Mouse (Mus musculus): ENCODE measurements around the gene Dnajc11. TPM values are rescaled to one million over a fixed set of nuclear protein-coding genes. Genes with fewer than 3 reads are reported as not detected.

The Dnajc11 gene
- polyA plus RNA-seq, 1 experiment from 2014 or later, result 113 TPM

GRCm38 (mm10) chr4:152021568-152022097 lies 88.1 kb downstream of the Dnajc11 start:
- H3K27ac ChIP-seq (replicated peaks), result no peak overlapping the region
- peaks cover 22% of the 10 kb centered on the region for H3K4me1 ChIP-seq
- H3K4me3 ChIP-seq, result no peak overlapping the region; the same call in 1 of the 2 replicates
- 76% methylated on average over 12 of the region's 12 CpGs for WGBS
- peaks cover 96% of the 10 kb centered on the region for H3K36me3 ChIP-seq (replicated peaks)
- no peaks in the 10 kb centered on the region for H3K9me3 ChIP-seq
- no peaks in the 10 kb centered on the region for H3K27me3 ChIP-seq (replicated peaks; ENCODE audit: low read depth, poor library complexity, severe bottlenecking)
- no peak for DNase-seq (ENCODE audit: low spot score)

GRCm38 (mm10) chr4:152022506-152022905 lies 89.0 kb downstream of the Dnajc11 start:
- no peak for DNase-seq (ENCODE audit: low spot score)
- 89% methylated on average over 8 of the region's 8 CpGs for WGBS
- no peak overlapping the region for H3K4me3 ChIP-seq
- no peak overlapping the region for H3K27ac ChIP-seq (replicated peaks)
- peaks cover 30% of the 10 kb centered on the region for H3K4me1 ChIP-seq
- no peaks in the 10 kb centered on the region for H3K9me3 ChIP-seq
- H3K36me3 ChIP-seq (replicated peaks), result peaks cover 88% of the 10 kb centered on the region
- H3K27me3 ChIP-seq (replicated peaks; ENCODE audit: low read depth, poor library complexity, severe bottlenecking), result no peaks in the 10 kb centered on the region

- peaks cover 44% of the 10 kb centered on the region for H3K4me1 ChIP-seq
- 0 out of 2 replicates have a peak, but pooled peaks cover 6% of the 10 kb centered on the region for H3K27me3 ChIP-seq (replicated peaks; ENCODE audit: low read depth, poor library complexity, severe bottlenecking)
- no peak for DNase-seq (ENCODE audit: low spot score)
- peaks cover 68% of the 10 kb centered on the region for H3K36me3 ChIP-seq (replicated peaks)
- no peak overlapping the region for H3K4me3 ChIP-seq
- WGBS, result 94% methylated on average over 11 of the region's 11 CpGs
- H3K9me3 ChIP-seq, result no peaks in the 10 kb centered on the region
- no peak overlapping the region for H3K27ac ChIP-seq (replicated peaks)
Measured at GRCm38 (mm10) chr4:152024525-152024924, 91.0 kb downstream of the Dnajc11 start.

- Histone ChIP-seq H3K9me3 (no peaks in the 10 kb centered on the region), H3K4me3 (peak overlapping the region; percentile 85), H3K36me3 (replicated peaks) (peaks cover 44% of the 10 kb centered on the region), H3K4me1 (peaks cover 58% of the 10 kb centered on the region), H3K27ac (replicated peaks) (peak overlapping the region; percentile 88), H3K27me3 (replicated peaks; ENCODE audit: low read depth, poor library complexity, severe bottlenecking) (peaks cover 9% of the 10 kb centered on the region)
- WGBS, result 2% methylated on average over 41 of the region's 41 CpGs
- DNase-seq (ENCODE audit: low spot score), result no peak
Measured at GRCm38 (mm10) chr4:152026751-152027508, 93.4 kb downstream of the Dnajc11 start.

- peak; percentile 96 for DNase-seq (ENCODE audit: low spot score)
- H3K4me1 ChIP-seq, result peaks cover 64% of the 10 kb centered on the region
- H3K27me3 ChIP-seq (replicated peaks; ENCODE audit: low read depth, poor library complexity, severe bottlenecking), result peaks cover 15% of the 10 kb centered on the region
- H3K9me3 ChIP-seq, result no peaks in the 10 kb centered on the region
- peaks cover 38% of the 10 kb centered on the region for H3K36me3 ChIP-seq (replicated peaks)
- peak within 1 kb of the TSS; percentile 88 for H3K27ac ChIP-seq (replicated peaks)
- peak within 1 kb of the TSS; percentile 85 for H3K4me3 ChIP-seq
- under 1% methylated on average over 35 of the region's 35 CpGs for WGBS
Measured at GRCm38 (mm10) chr4:152027524-152027923, 94.0 kb downstream of the Dnajc11 start, which contains the start of gene Zbtb48. Zbtb48 (minus strand) TSS chr4:152027671.

GRCm38 (mm10) chr4:152028456-152028855 lies 95.0 kb downstream of the Dnajc11 start:
- H3K27ac ChIP-seq (replicated peaks), result no peak overlapping the region
- H3K4me1 ChIP-seq, result peaks cover 65% of the 10 kb centered on the region
- H3K4me3 ChIP-seq, result peak overlapping the region; percentile 85
- H3K27me3 ChIP-seq (replicated peaks; ENCODE audit: low read depth, poor library complexity, severe bottlenecking), result peaks cover 16% of the 10 kb centered on the region
- peaks cover 29% of the 10 kb centered on the region for H3K36me3 ChIP-seq (replicated peaks)
- DNase-seq (ENCODE audit: low spot score), result no peak
- H3K9me3 ChIP-seq, result no peaks in the 10 kb centered on the region
- 67% methylated on average over 15 of the region's 15 CpGs for WGBS

- H3K4me3 ChIP-seq, result peak overlapping the region; percentile 85; the same call in 1 of the 2 replicates
- H3K27me3 ChIP-seq (replicated peaks; ENCODE audit: low read depth, poor library complexity, severe bottlenecking), result peaks cover 17% of the 10 kb centered on the region
- H3K9me3 ChIP-seq, result no peaks in the 10 kb centered on the region
- DNase-seq (ENCODE audit: low spot score), result no peak
- peaks cover 22% of the 10 kb centered on the region for H3K36me3 ChIP-seq (replicated peaks)
- peaks cover 65% of the 10 kb centered on the region for H3K4me1 ChIP-seq
- WGBS, result 51% methylated on average over 5 of the region's 5 CpGs
- no peak overlapping the region for H3K27ac ChIP-seq (replicated peaks)
Measured at GRCm38 (mm10) chr4:152029087-152029486, 95.6 kb downstream of the Dnajc11 start.

GRCm38 (mm10) chr4:152029997-152030396 lies 96.5 kb downstream of the Dnajc11 start:
- H3K27me3 ChIP-seq (replicated peaks; ENCODE audit: low read depth, poor library complexity, severe bottlenecking), result peaks cover 21% of the 10 kb centered on the region
- peaks cover 59% of the 10 kb centered on the region for H3K4me1 ChIP-seq
- no peak for DNase-seq (ENCODE audit: low spot score)
- no peak overlapping the region for H3K4me3 ChIP-seq
- H3K36me3 ChIP-seq (replicated peaks), result peaks cover 13% of the 10 kb centered on the region
- 75% methylated on average over 4 of the region's 4 CpGs for WGBS
- H3K9me3 ChIP-seq, result no peaks in the 10 kb centered on the region
- no peak overlapping the region for H3K27ac ChIP-seq (replicated peaks)

Other genes with a start within 250 kb of the Dnajc11 start
- 104 and 110 TPM in 2 replicates for gene Camta1, start 71.8 kb upstream of the Dnajc11 start, polyA plus RNA-seq (2016; fragmentation: Nextera tagmentation; extraction: Ambion mirVana)
- gene Thap3, start 55.3 kb downstream of the Dnajc11 start, polyA plus RNA-seq (2016; fragmentation: Nextera tagmentation; extraction: Ambion mirVana), result 33.5 and 34.7 TPM in 2 replicates
- gene Phf13, start 62.6 kb downstream of the Dnajc11 start, polyA plus RNA-seq (2016; fragmentation: Nextera tagmentation; extraction: Ambion mirVana), result 29.0 and 32.1 TPM in 2 replicates
- gene Klhl21, start 75.1 kb downstream of the Dnajc11 start, polyA plus RNA-seq (2016; fragmentation: Nextera tagmentation; extraction: Ambion mirVana), result 9.7 and 10.6 TPM in 2 replicates
- gene Zbtb48, start 94.0 kb downstream of the Dnajc11 start, polyA plus RNA-seq (2016; fragmentation: Nextera tagmentation; extraction: Ambion mirVana), result 25.0 and 26.4 TPM in 2 replicates
- 0.50 and 0.68 TPM in 2 replicates for gene Tas1r1, start 104.9 kb downstream of the Dnajc11 start, polyA plus RNA-seq (2016; fragmentation: Nextera tagmentation; extraction: Ambion mirVana)
- gene Nol9, start 105.6 kb downstream of the Dnajc11 start, polyA plus RNA-seq (2016; fragmentation: Nextera tagmentation; extraction: Ambion mirVana), result 43.7 and 44.2 TPM in 2 replicates
- gene Plekhg5, start 138.8 kb downstream of the Dnajc11 start, polyA plus RNA-seq (2016; fragmentation: Nextera tagmentation; extraction: Ambion mirVana), result 11.7 and 13.2 TPM in 2 replicates
- gene Tnfrsf25, start 182.2 kb downstream of the Dnajc11 start, polyA plus RNA-seq (2016; fragmentation: Nextera tagmentation; extraction: Ambion mirVana), result 1.0 and 1.3 TPM in 2 replicates
- 7.5 and 10.3 TPM in 2 replicates for gene Espn, start 218.7 kb downstream of the Dnajc11 start, polyA plus RNA-seq (2016; fragmentation: Nextera tagmentation; extraction: Ambion mirVana)
- 0.11 and 1.0 TPM in 2 replicates for gene Hes2, start 225.2 kb downstream of the Dnajc11 start, polyA plus RNA-seq (2016; fragmentation: Nextera tagmentation; extraction: Ambion mirVana)
- 51.8 and 55.5 TPM in 2 replicates for gene Acot7, start 244.4 kb downstream of the Dnajc11 start, polyA plus RNA-seq (2016; fragmentation: Nextera tagmentation; extraction: Ambion mirVana)